Mouse (Mus musculus) myocyte (in vitro differentiated cells): ENCODE results near the gene Lrguk. TPM values are rescaled to one million over a fixed set of nuclear protein-coding genes. Genes with fewer than 3 reads are reported as not detected.

Source experiments
- H3K27me3 ChIP-seq: one replicate; pipeline ENCODE4 v1.6.1; 2011; ENCODE audit not compliant: control insufficient read depth, insufficient read depth, insufficient read length
- H3K36me3 ChIP-seq: one replicate; pipeline ENCODE4 v1.6.1; 2011; ENCODE audit not compliant: control insufficient read depth, insufficient read depth
- H3K4me2 ChIP-seq: one replicate; pipeline ENCODE4 v1.6.1; 2011; ENCODE audit warnings: low read depth, control low read depth
- H3K4me3 ChIP-seq: one replicate; pipeline ENCODE4 v1.5.1; 2011; ENCODE audit warnings: mild to moderate bottlenecking, control low read depth, moderate library complexity
- H3K79me2 ChIP-seq: one replicate; pipeline ENCODE4 v1.6.1; 2011; ENCODE audit not compliant: control insufficient read depth, insufficient read depth
- H3ac ChIP-seq: one replicate; pipeline ENCODE4 v1.6.1; 2011; ENCODE audit not compliant: control insufficient read depth, insufficient read length
- CEBPB ChIP-seq: IDR thresholded peaks from 2 replicates; pipeline ENCODE4 v1.6.1; 2011; ENCODE audit warnings: mild to moderate bottlenecking, moderate library complexity; ENCODE audit not compliant: poor library complexity, insufficient read depth, severe bottlenecking
- E2F4 ChIP-seq: IDR thresholded peaks from one replicate; pipeline ENCODE4 v1.6.1; 2011; ENCODE audit warnings: mild to moderate bottlenecking, control low read depth, moderate library complexity; ENCODE audit not compliant: insufficient read depth
- MAX ChIP-seq: IDR thresholded peaks from one replicate; pipeline ENCODE4 v1.6.1; 2011; ENCODE audit warnings: low read depth, mild to moderate bottlenecking, control low read depth
- MYOD1 ChIP-seq, 3 experiments: IDR thresholded peaks; one replicate each; pipeline ENCODE4 v1.6.1; 2011; ENCODE audit warnings: control low read depth in 2 of 3, low read depth in 2 of 3, mild to moderate bottlenecking in 2 of 3, moderate library complexity in 1 of 3; ENCODE audit not compliant: insufficient read length in 2 of 3, control insufficient read depth in 1 of 3
- MYOG ChIP-seq, 3 experiments: IDR thresholded peaks; one replicate each; pipeline ENCODE4 v1.6.1; 2011; ENCODE audit warnings: control low read depth in 2 of 3, low read depth in 2 of 3, mild to moderate bottlenecking in 2 of 3; ENCODE audit not compliant: insufficient read length in 2 of 3, control insufficient read depth in 1 of 3, insufficient read depth in 1 of 3
- POLR2A ChIP-seq: IDR thresholded peaks from one replicate; pipeline ENCODE4 v1.6.1; 2011; ENCODE audit warnings: low read depth, mild to moderate bottlenecking, control low read depth, moderate library complexity; ENCODE audit not compliant: insufficient read length
- POLR2AphosphoS2 ChIP-seq: IDR thresholded peaks from one replicate; pipeline ENCODE4 v1.6.1; 2011; ENCODE audit warnings: low read depth, control low read depth; ENCODE audit not compliant: insufficient read length
- REST ChIP-seq: IDR thresholded peaks from one replicate; pipeline ENCODE4 v1.6.1; 2011; ENCODE audit warnings: mild to moderate bottlenecking, control low read depth, moderate library complexity; ENCODE audit not compliant: insufficient read depth, insufficient read length
- SRF ChIP-seq: IDR thresholded peaks from one replicate; pipeline ENCODE4 v1.6.1; 2011; ENCODE audit warnings: low read depth; ENCODE audit not compliant: control insufficient read depth, insufficient read length
- TCF12 ChIP-seq: IDR thresholded peaks from one replicate; pipeline ENCODE4 v1.6.1; 2011; ENCODE audit warnings: mild to moderate bottlenecking, control low read depth; ENCODE audit not compliant: poor library complexity, insufficient read depth, severe bottlenecking
- TCF3 ChIP-seq: IDR thresholded peaks from one replicate; pipeline ENCODE4 v1.6.1; 2011; ENCODE audit warnings: low read depth, control low read depth; ENCODE audit not compliant: insufficient read length
- USF1 ChIP-seq: IDR thresholded peaks from one replicate; pipeline ENCODE4 v1.6.1; 2011; ENCODE audit warnings: low read depth, mild to moderate bottlenecking, control low read depth, moderate library complexity
- polyA plus RNA-seq: library from polyadenylated mRNA; unstranded; fragments of >200 nt; fragmentation: generic; extraction: Trizol; gene quantifications from one replicate; pipeline ENCODE4 v1.2.1, GENCODE M21; 2012; ENCODE audit warnings: missing spikeins

The Lrguk gene
- polyA plus RNA-seq, 1 experiment, result 0.11 TPM

DNA sequence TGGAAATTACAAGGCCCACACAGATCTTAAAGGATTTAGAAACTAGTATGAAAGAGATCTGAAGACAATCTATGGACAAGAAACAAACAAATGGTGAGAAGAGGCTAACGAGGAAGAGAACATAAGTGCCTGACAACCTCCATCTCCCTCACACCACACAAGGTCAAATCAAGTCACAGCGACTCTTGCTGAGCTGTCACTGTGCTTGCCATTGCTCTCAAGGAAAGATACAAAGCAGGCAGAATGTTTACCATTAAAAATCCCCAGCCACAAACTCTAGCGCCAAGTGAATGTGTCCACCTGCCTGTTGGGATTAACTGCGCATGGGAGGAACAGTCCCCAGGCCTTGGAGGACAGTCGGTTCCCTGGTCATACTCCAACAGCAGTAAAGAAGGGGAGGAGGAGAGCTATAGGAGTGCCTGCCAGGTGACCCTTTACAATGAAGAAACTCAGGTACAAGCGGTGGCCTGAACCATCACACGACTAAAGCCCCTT is 131.6 kb downstream of the Lrguk start:
- Histone ChIP-seq H3ac (no peak overlapping the region), H3K27me3 (no peaks in the 10 kb centered on the region), H3K36me3 (peaks cover 40% of the 10 kb centered on the region), H3K4me3 (no peak overlapping the region), H3K4me2 (no peak overlapping the region), H3K79me2 (no peaks in the 10 kb centered on the region)
- no peak for TF ChIP-seq TCF3
- TF ChIP-seq POLR2AphosphoS2, result no peak
- no peak for TF ChIP-seq MAX
- no peak for TF ChIP-seq MYOD1 (IDR thresholded peaks at IDR 0.05; ENCODE audit: control insufficient read depth in 1 of 3, insufficient read length in 2 of 3, low read depth in 2 of 3)
- TF ChIP-seq REST, result no peak
- no peak for TF ChIP-seq SRF
- no peak for TF ChIP-seq CEBPB

DNA sequence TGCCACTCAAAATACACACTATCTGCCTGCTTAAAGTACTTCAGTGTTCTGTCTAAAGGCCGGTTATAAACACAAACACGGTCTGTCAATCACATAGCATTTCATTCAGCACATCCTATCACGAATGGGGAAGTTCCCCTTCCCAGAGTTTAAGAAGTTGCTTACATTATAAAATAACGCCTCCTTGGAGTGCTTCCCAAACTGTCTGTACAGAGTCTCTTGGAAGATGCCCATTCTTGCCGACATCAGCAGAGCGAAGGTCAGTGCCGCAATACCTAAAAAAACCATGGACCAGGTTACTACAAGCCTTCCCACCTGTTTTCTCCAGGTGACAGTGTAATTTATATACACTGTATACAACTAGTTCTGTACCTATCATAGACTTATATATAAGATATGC is 132.3 kb downstream of the Lrguk start:
- no peaks in the 10 kb centered on the region for H3K79me2 ChIP-seq
- H3ac ChIP-seq, result no peak overlapping the region
- H3K4me2 ChIP-seq, result no peak overlapping the region
- H3K27me3 ChIP-seq, result no peaks in the 10 kb centered on the region
- H3K4me3 ChIP-seq, result no peak overlapping the region
- no peak for TF ChIP-seq MAX
- no peak for TF ChIP-seq USF1
- TF ChIP-seq MYOG (IDR thresholded peaks at IDR 0.05; ENCODE audit: control insufficient read depth in 1 of 3, insufficient read depth in 1 of 3, insufficient read length in 2 of 3, low read depth in 2 of 3), result no peak
- TF ChIP-seq TCF12, result no peak
- TF ChIP-seq E2F4, result no peak
- TF ChIP-seq POLR2AphosphoS2, result no peak
- no peak for TF ChIP-seq CEBPB
- H3K36me3 ChIP-seq, result peaks cover 46% of the 10 kb centered on the region

DNA sequence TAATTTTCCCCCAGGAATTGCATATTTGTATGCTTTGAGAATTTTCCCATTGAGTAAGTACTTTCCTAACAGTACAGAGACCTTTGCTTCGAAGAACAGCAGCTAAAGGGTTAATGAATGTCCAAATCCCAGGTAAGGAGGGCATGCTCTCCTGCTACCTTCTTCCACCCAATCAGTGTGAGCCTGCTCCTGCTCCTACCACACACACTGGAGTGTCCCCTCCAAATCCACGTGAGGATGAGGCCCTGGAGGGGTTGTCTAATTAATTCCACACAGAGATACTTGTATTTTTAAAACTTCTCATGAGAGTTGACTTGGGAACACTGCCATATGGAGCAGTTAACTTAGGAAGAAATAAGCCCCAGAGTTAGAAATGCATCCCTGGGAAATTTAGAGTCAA is 133.4 kb downstream of the Lrguk start:
- H3K4me3 ChIP-seq, result no peak overlapping the region
- H3K27me3 ChIP-seq, result no peaks in the 10 kb centered on the region
- TF ChIP-seq CEBPB (no peak), POLR2AphosphoS2 (no peak), SRF (no peak), REST (no peak), TCF3 (no peak), POLR2A (no peak), E2F4 (no peak), MYOG (IDR thresholded peaks at IDR 0.05; ENCODE audit: control insufficient read depth in 1 of 3, insufficient read depth in 1 of 3, insufficient read length in 2 of 3, low read depth in 2 of 3) (no peak), MYOD1 (IDR thresholded peaks at IDR 0.05; ENCODE audit: control insufficient read depth in 1 of 3, insufficient read length in 2 of 3, low read depth in 2 of 3) (no peak)
- H3K4me2 ChIP-seq, result no peak overlapping the region
- H3ac ChIP-seq, result no peak overlapping the region
- no peaks in the 10 kb centered on the region for H3K79me2 ChIP-seq
- peaks cover 54% of the 10 kb centered on the region for H3K36me3 ChIP-seq

DNA sequence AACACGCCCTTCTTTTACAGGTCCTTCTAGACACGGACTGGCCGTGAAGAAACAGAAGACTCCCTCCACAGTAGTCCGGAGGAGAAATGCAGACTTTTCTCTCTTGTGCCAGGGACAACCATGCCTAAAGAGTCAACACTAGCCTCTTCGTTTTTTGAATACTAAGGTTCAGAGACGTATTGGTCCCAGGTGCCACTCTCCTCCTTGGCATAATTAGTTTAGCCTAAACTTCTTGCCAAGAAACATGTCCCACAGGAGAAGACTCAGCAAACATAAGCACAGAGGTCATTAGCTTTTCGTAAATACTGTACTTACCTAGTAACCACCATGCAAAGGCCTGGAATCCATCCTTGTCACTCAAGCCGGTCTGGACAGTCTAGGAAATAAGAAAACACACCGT is 133.8 kb downstream of the Lrguk start:
- Histone ChIP-seq H3K79me2 (no peaks in the 10 kb centered on the region), H3K27me3 (no peaks in the 10 kb centered on the region), H3ac (no peak overlapping the region), H3K4me2 (no peak overlapping the region), H3K4me3 (no peak overlapping the region), H3K36me3 (peaks cover 55% of the 10 kb centered on the region)
- TF ChIP-seq REST (no peak), MYOD1 (IDR thresholded peaks at IDR 0.05; ENCODE audit: control insufficient read depth in 1 of 3, insufficient read length in 2 of 3, low read depth in 2 of 3) (no peak), E2F4 (no peak), POLR2A (no peak), TCF3 (no peak), MAX (no peak), MYOG (IDR thresholded peaks at IDR 0.05; ENCODE audit: control insufficient read depth in 1 of 3, insufficient read depth in 1 of 3, insufficient read length in 2 of 3, low read depth in 2 of 3) (no peak), USF1 (no peak), SRF (no peak), POLR2AphosphoS2 (no peak), TCF12 (no peak), CEBPB (no peak)

DNA sequence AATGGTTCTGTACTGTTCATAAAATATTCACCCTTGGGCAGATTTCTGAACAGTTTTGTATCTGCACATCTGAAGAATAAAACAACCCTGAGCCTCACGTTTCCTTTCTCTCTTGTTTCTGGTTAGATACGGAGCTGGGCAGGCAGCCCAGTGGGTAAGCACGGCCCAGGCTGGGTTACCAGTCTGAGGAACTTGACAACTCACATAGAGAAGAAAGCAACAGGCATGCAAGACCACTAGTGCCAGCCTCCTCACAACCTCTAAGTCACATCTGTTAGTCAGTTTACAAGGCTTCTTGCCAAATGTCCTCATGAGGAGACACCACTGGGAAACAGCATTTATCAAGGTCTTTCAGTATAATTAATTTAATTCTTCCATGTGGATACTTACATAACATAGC is 139.6 kb downstream of the Lrguk start:
- no peak overlapping the region for H3ac ChIP-seq
- no peak overlapping the region for H3K4me3 ChIP-seq
- H3K4me2 ChIP-seq, result no peak overlapping the region
- peaks cover 31% of the 10 kb centered on the region for H3K36me3 ChIP-seq
- H3K27me3 ChIP-seq, result no peaks in the 10 kb centered on the region
- TF ChIP-seq REST, result no peak
- no peak for TF ChIP-seq CEBPB
- TF ChIP-seq MYOD1 (IDR thresholded peaks at IDR 0.05; ENCODE audit: control insufficient read depth in 1 of 3, insufficient read length in 2 of 3, low read depth in 2 of 3), result no peak
- no peak for TF ChIP-seq POLR2AphosphoS2
- no peak for TF ChIP-seq MYOG (IDR thresholded peaks at IDR 0.05; ENCODE audit: control insufficient read depth in 1 of 3, insufficient read depth in 1 of 3, insufficient read length in 2 of 3, low read depth in 2 of 3)
- TF ChIP-seq SRF, result no peak
- TF ChIP-seq TCF3, result no peak
- no peak for TF ChIP-seq E2F4
- TF ChIP-seq POLR2A, result no peak
- peaks cover 4% of the 10 kb centered on the region for H3K79me2 ChIP-seq
